Mouse (Mus musculus) lung, embryonic 14.5 days (tissue): ENCODE data around the gene Rab3gap1. TPM values are rescaled to one million over a fixed set of nuclear protein-coding genes. Genes with fewer than 3 reads are reported as not detected.

ENCODE experiments used
- ATAC-seq: fragments of 200-750 bp; cut with Nextera tagmentation; 2 replicates; pipeline ENCODE4 v1.8.0; 2017; ENCODE audit warnings: mild to moderate bottlenecking, moderate TSS enrichment, moderate library complexity; ENCODE audit not compliant: insufficient read depth
- DNase-seq: peaks from one replicate; pipeline ENCODE4 v3.0.0-alpha.2; 2015
- H3K27ac ChIP-seq: fragments of 300-500 bp; sonication (generic); 2 replicates; pipeline ENCODE4 v1.5.1; 2014; ENCODE audit warnings: low read depth, mild to moderate bottlenecking, moderate library complexity
- H3K27me3 ChIP-seq: fragments of 300-500 bp; sonication (generic); 2 replicates; pipeline ENCODE4 v1.6.1; 2014; ENCODE audit warnings: low read length, control low read depth; ENCODE audit not compliant: insufficient read depth
- H3K36me3 ChIP-seq: fragments of 300-500 bp; sonication (generic); 2 replicates; pipeline ENCODE4 v1.6.1; 2014; ENCODE audit warnings: control low read depth; ENCODE audit not compliant: insufficient read depth
- H3K4me1 ChIP-seq: fragments of 300-500 bp; sonication (generic); 2 replicates; pipeline ENCODE4 v1.6.1; 2014; ENCODE audit warnings: antibody characterized with exemption, control low read depth; ENCODE audit not compliant: insufficient read depth
- H3K4me2 ChIP-seq: fragments of 300-500 bp; sonication (generic); 2 replicates; pipeline ENCODE4 v1.6.1; 2014; ENCODE audit warnings: mild to moderate bottlenecking
- H3K4me3 ChIP-seq: fragments of 300-500 bp; sonication (generic); 2 replicates; pipeline ENCODE4 v1.5.1; 2014; ENCODE audit warnings: low read depth, low read length
- H3K9ac ChIP-seq: fragments of 300-500 bp; sonication (generic); 2 replicates; pipeline ENCODE4 v1.6.1; 2014
- H3K9me3 ChIP-seq: fragments of 300-500 bp; sonication (generic); 2 replicates; pipeline ENCODE4 v1.6.1; 2016; ENCODE audit warnings: low read depth, low read length, control low read depth
- CTCF ChIP-seq: IDR thresholded peaks from 2 replicates; pipeline ENCODE4 v1.5.1; 2016; ENCODE audit warnings: antibody characterized with exemption, low read depth
- WGBS: fragments of 180-500 bp; shearing (Covaris S2); extraction: QIAGEN DNeasy Blood & Tissue Kit; methylation state at CpG from one replicate; pipeline ENCODE4 v1.1.7; 2014; 5-methylcytosine and 5-hydroxymethylcytosine counted together
- polyA plus RNA-seq: library from polyadenylated mRNA; unstranded; fragments of >200 nt; fragmentation: Nextera tagmentation; extraction: Ambion mirVana; gene quantifications from 2 replicates; pipeline ENCODE4 v1.2.1, GENCODE M21; 2014

Gene Rab3gap1
- polyA plus RNA-seq, result 24.4 and 24.5 TPM in 2 replicates

DNA sequence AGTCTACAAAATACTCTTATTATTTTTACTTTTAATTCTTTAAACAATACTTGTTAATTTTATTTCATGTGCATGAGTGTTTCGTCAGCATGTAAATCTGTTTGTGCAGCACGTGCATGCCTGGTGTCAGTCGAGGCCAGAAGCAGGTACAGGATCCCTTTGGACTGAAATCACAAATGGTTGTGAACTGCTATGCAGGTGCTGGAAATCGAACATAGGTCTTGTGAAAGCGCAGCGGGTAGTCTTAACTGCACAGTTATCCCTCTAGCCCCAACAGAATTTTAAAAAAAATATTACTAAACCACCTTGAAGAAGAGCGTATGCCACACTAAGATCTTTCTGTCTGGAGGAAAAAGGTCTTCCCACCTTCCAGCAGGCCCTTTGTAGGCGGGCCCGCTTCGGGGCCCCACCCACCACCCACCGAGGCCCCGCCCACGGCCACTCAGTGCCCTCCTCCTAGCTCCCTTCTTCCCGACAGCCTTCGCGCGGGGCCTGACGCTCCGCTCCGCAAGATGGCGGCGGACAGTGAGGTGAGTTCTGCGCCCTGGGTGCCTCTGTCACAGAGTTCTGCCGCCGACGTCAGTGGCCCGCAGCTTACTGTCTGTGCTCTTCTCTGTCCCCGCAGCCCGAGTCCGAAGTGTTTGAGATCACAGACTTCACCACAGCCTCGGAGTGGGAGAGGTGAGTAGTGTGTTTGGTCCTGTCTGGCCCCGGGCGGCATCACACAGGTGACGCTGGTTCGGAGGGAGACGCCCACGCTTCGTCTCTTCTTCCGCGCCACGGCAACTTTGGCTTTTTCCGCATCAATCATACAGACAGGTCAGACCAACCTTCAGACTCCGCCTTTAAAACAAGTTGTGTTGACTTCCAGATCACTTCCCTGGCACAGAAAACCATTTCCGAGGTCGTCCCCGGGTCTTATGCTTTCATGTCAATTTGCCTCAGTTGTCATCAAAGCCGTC is at the start of gene Rab3gap1:
Gene Rab3gap1, plus strand, starts transcription at position 474 of the 962 bp plus-strand sequence.
- DNase-seq (peak; percentile 92), ATAC-seq (peak; percentile 98)
- Histone ChIP-seq H3K4me3 (peak within 1 kb of the TSS; percentile 83), H3K9ac (peak within 1 kb of the TSS; percentile 83), H3K27ac (peak within 1 kb of the TSS; percentile 75; the same call in 1 of the 2 replicates), H3K27me3 (no peaks in the 10 kb centered on the region), H3K4me1 (no peaks in the 10 kb centered on the region), H3K4me2 (peak within 1 kb of the TSS; percentile 67), H3K9me3 (no peaks in the 10 kb centered on the region), H3K36me3 (peaks cover 3% of the 10 kb centered on the region; the same call in 1 of the 2 replicates)
- TF ChIP-seq CTCF, result no peak
- WGBS, result 11% methylated on average over 47 of the region's 47 CpGs

- Histone ChIP-seq H3K4me2 (no peak overlapping the region), H3K27me3 (no peaks in the 10 kb centered on the region), H3K9ac (no peak overlapping the region), H3K27ac (no peak overlapping the region), H3K36me3 (no peaks in the 10 kb centered on the region), H3K4me3 (no peak overlapping the region), H3K4me1 (no peaks in the 10 kb centered on the region), H3K9me3 (no peaks in the 10 kb centered on the region)
- TF ChIP-seq CTCF, result peak; percentile 71
- 9% methylated on average over 2 of the region's 2 CpGs for WGBS
- ATAC-seq (0 out of 2 replicates have a peak, but pooled peaks have one; percentile 54), DNase-seq (peak; percentile 92)
These were observed 41.2 kb upstream of the Rab3gap1 start for GRCm38 (mm10) chr1:127827325-127827724.

DNA sequence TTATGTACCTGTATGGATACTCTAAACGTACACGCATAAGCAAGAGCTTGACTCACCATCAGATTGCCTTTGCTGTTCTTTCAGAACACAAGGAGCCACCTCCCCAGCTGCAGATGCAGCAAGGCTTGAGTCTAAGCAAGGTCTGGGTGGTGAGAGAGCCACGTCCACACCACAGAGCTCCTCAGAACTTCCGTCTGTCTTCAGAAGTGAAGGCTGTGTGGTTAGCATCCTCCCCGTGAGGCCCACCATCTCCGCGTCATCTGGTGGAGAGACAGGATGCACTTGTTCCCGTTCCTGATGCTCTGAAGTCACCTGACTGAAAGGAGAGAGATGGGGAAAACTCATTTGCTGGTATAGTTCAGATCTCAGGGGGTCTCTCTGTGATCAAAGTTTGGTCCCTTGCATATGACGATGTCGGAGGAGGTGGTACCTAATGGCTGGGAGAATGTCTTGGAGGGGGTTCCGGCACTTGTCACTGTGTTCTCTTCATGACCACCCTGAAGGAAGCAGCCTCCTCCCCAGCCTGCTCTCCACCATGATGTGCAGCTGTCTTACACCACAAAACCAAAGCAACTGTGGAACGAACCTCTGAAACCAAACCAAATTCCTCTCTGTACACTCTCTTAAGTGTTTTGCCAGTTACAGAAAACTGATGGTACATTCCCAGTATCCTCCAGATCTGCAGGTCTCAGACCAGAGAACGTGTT is 38.2 kb upstream of the Rab3gap1 start:
- TF ChIP-seq CTCF, result no peak
- WGBS, result 82% methylated on average over 13 of the region's 13 CpGs
- H3K4me3 ChIP-seq, result no peak overlapping the region

GRCm38 (mm10) chr1:127833714-127834113 is 34.9 kb upstream of the Rab3gap1 start:
- 35% methylated on average over 2 of the region's 2 CpGs for WGBS
- Histone ChIP-seq H3K36me3 (no peaks in the 10 kb centered on the region), H3K27ac (no peak overlapping the region), H3K9ac (no peak overlapping the region), H3K9me3 (no peaks in the 10 kb centered on the region), H3K4me1 (no peaks in the 10 kb centered on the region), H3K27me3 (no peaks in the 10 kb centered on the region), H3K4me3 (no peak overlapping the region), H3K4me2 (no peak overlapping the region)
- TF ChIP-seq CTCF, result no peak
- ATAC-seq, result no peak
- DNase-seq, result no peak

More for the DNA sequence above, 38.2 kb upstream of the Rab3gap1 start:
- Histone ChIP-seq H3K9me3 (no peaks in the 10 kb centered on the region), H3K9ac (no peak overlapping the region), H3K4me1 (no peaks in the 10 kb centered on the region), H3K27ac (no peak overlapping the region), H3K36me3 (no peaks in the 10 kb centered on the region), H3K4me2 (no peak overlapping the region), H3K27me3 (no peaks in the 10 kb centered on the region)
- DNase-seq (no peak), ATAC-seq (no peak)

- no peak for ATAC-seq
- TF ChIP-seq CTCF, result no peak
- Histone ChIP-seq H3K4me2 (no peak overlapping the region), H3K27ac (no peak overlapping the region), H3K4me1 (no peaks in the 10 kb centered on the region), H3K36me3 (no peaks in the 10 kb centered on the region), H3K9me3 (no peaks in the 10 kb centered on the region), H3K27me3 (no peaks in the 10 kb centered on the region), H3K4me3 (no peak overlapping the region), H3K9ac (no peak overlapping the region)
- no peak for DNase-seq
- WGBS, result 48% methylated on average over 4 of the region's 4 CpGs
These were observed 34.4 kb upstream of the Rab3gap1 start for GRCm38 (mm10) chr1:127834202-127834601.

GRCm38 (mm10) chr1:127836619-127837018 is 32.0 kb upstream of the Rab3gap1 start:
- Histone ChIP-seq H3K27ac (no peak overlapping the region), H3K4me1 (no peaks in the 10 kb centered on the region), H3K4me2 (no peak overlapping the region), H3K9me3 (no peaks in the 10 kb centered on the region), H3K36me3 (no peaks in the 10 kb centered on the region), H3K4me3 (no peak overlapping the region), H3K27me3 (no peaks in the 10 kb centered on the region), H3K9ac (no peak overlapping the region)
- no peak for TF ChIP-seq CTCF
- ATAC-seq (no peak), DNase-seq (no peak)
- WGBS, result 74% methylated on average over 4 of the region's 4 CpGs

DNA sequence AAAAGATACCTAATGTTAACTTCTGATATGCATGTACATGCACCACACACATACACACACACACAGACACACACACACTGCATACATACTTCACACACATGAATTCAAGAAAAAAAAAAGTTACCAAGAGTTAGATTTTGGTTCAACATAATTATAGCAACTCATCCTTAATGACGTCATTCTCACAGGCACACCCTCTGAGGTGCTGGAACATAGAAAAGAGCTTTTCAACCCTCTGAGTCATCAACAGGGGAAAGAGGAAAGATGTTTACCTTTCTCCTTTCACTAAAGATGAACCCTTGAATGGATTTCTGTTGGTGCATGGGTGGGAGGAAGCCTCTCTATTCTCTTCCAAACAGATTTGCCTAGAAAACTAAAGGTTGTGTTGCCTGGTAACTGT is 30.0 kb upstream of the Rab3gap1 start:
- no peak overlapping the region for H3K4me2 ChIP-seq
- no peaks in the 10 kb centered on the region for H3K36me3 ChIP-seq
- no peak overlapping the region for H3K9ac ChIP-seq
- ATAC-seq (no peak), DNase-seq (no peak)
- WGBS, result 57% methylated on average over 1 of the region's 1 CpGs
- no peak overlapping the region for H3K4me3 ChIP-seq
- no peaks in the 10 kb centered on the region for H3K4me1 ChIP-seq
- H3K27ac ChIP-seq, result no peak overlapping the region
- no peaks in the 10 kb centered on the region for H3K27me3 ChIP-seq
- no peaks in the 10 kb centered on the region for H3K9me3 ChIP-seq
- no peak for TF ChIP-seq CTCF
